Mouse (Mus musculus): ENCODE results near the gene Methig1. TPM values are rescaled to one million over a fixed set of nuclear protein-coding genes. Genes with fewer than 3 reads are reported as not detected.

Gene Methig1
- total and polyA plus RNA-seq, 3 experiments: not detected

- no peak for TF ChIP-seq MAFK (IDR thresholded peaks at IDR 0.05; ENCODE audit: borderline replicate concordance, low read depth, low read length)
- TF ChIP-seq TBP (IDR thresholded peaks at IDR 0.05; ENCODE audit: low read depth, low read length): no peak
- TF ChIP-seq KAT2A (conservative IDR thresholded peaks at IDR 0.05; ENCODE audit: low read depth, low read length): no peak
- no peak for TF ChIP-seq USF2 (IDR thresholded peaks at IDR 0.05; ENCODE audit: borderline replicate concordance in 1 of 2, insufficient read depth in 1 of 2, low read depth in 1 of 2, low read length in 2 of 2)
- no peak for TF ChIP-seq RAD21 (IDR thresholded peaks at IDR 0.05; ENCODE audit: low read depth, low read length)
- peak; percentile 67 for TF ChIP-seq MXI1 (IDR thresholded peaks at IDR 0.05; ENCODE audit: low read depth, low read length)
- peak; percentile 66 for TF ChIP-seq TAL1 (IDR thresholded peaks at IDR 0.05; ENCODE audit: low read length)
- TF ChIP-seq CHD2 (IDR thresholded peaks at IDR 0.05; ENCODE audit: low read length): no peak
- no peak for TF ChIP-seq E2F4 (IDR thresholded peaks at IDR 0.05; ENCODE audit: borderline replicate concordance, low read depth, low read length)
- no peak for TF ChIP-seq POLR2AphosphoS2 (IDR thresholded peaks at IDR 0.05; ENCODE audit: low read length)
- TF ChIP-seq TCF12 (IDR thresholded peaks at IDR 0.05; ENCODE audit: low read depth, low read length): peak; percentile 80
- TF ChIP-seq NELFE (IDR thresholded peaks at IDR 0.05; ENCODE audit: low read depth, low read length): peak; percentile 14; the same call in 1 of the 2 replicates
- TF ChIP-seq ETS1 (IDR thresholded peaks at IDR 0.05; ENCODE audit: low read depth, low read length): peak; percentile 72
- TF ChIP-seq SIN3A (IDR thresholded peaks at IDR 0.05; ENCODE audit: low read length): 0 out of 2 replicates have a peak, but pooled peaks have one; percentile 14
- TF ChIP-seq ZNF384 (IDR thresholded peaks at IDR 0.05; ENCODE audit: low read depth, low read length): 0 out of 2 replicates have a peak, but pooled peaks have one; percentile 15
- 0 out of 2 replicates have a peak, but pooled peaks have one; percentile 24 for TF ChIP-seq MYC (IDR thresholded peaks at IDR 0.05; ENCODE audit: low read depth, low read length)
- TF ChIP-seq SMC3 (IDR thresholded peaks at IDR 0.05; ENCODE audit: low read depth, low read length): no peak
- TF ChIP-seq ZMIZ1 (IDR thresholded peaks at IDR 0.05; ENCODE audit: low read depth, low read length): peak; percentile 45; the same call in 1 of the 2 replicates
- TF ChIP-seq EP300 (IDR thresholded peaks at IDR 0.05; ENCODE audit: low read depth in 1 of 2, low read length in 2 of 2): peak; percentile 78 to 83; a peak in 3 of 4 replicates
- TF ChIP-seq MYB (IDR thresholded peaks at IDR 0.05; ENCODE audit: low read depth, low read length): peak; percentile 54; the same call in 1 of the 2 replicates
- TF ChIP-seq ZC3H11A (IDR thresholded peaks at IDR 0.05; ENCODE audit: low read depth, low read length): no peak
- TF ChIP-seq HCFC1 (IDR thresholded peaks at IDR 0.05; ENCODE audit: low read depth, low read length): no peak; the same call in 1 of the 2 replicates
Observed at GRCm38 (mm10) chr15:100303428-100304018, 49.4 kb upstream of the Methig1 start (continued).
